Mouse (Mus musculus) MEL (cell line): ENCODE measurements around the gene Dbnl.

Experiments
- CTCF ChIP-seq, 3 experiments: IDR thresholded peaks in 2 of 3; conservative IDR thresholded peaks in 1 of 3; 2 replicates each; pipeline ENCODE4 v1.5.1; 2011 to 2012; ENCODE audit warnings: low read length in 3 of 3, low read depth in 2 of 3, mild to moderate bottlenecking in 2 of 3, improper control_type of control experiment in 1 of 3, inconsistent platforms in 1 of 3, mixed read lengths in 1 of 3, moderate library complexity in 1 of 3; ENCODE audit not compliant: control insufficient read depth in 1 of 3, insufficient read depth in 1 of 3, poor library complexity in 1 of 3, severe bottlenecking in 1 of 3
- E2F4 ChIP-seq: IDR thresholded peaks from 2 replicates; pipeline ENCODE4 v1.6.1; 2011; ENCODE audit warnings: low read depth, low read length, improper control_type of control experiment, borderline replicate concordance
- NRF1 ChIP-seq: IDR thresholded peaks from 2 replicates; pipeline ENCODE4 v1.6.1; 2014; ENCODE audit warnings: low read depth, mild to moderate bottlenecking, inconsistent platforms, low read length, improper control_type of control experiment, moderate library complexity; ENCODE audit not compliant: poor library complexity, insufficient read depth, severe bottlenecking
- POLR2A ChIP-seq, 2 experiments: IDR thresholded peaks; 2 replicates each; pipeline ENCODE4 v1.6.1; 2011 to 2012; ENCODE audit warnings: low read length in 2 of 2, mild to moderate bottlenecking in 2 of 2, control low read depth in 1 of 2, improper control_type of control experiment in 1 of 2, low read depth in 1 of 2, moderate library complexity in 1 of 2; ENCODE audit not compliant: control insufficient read depth in 1 of 2, insufficient read depth in 1 of 2, poor library complexity in 1 of 2
- SIN3A ChIP-seq: IDR thresholded peaks from 2 replicates; pipeline ENCODE4 v1.6.1; 2012; ENCODE audit warnings: low read length, improper control_type of control experiment, inconsistent platforms
- ZC3H11A ChIP-seq: IDR thresholded peaks from 2 replicates; pipeline ENCODE4 v1.6.1; 2012; ENCODE audit warnings: low read depth, mild to moderate bottlenecking, inconsistent platforms, low read length, improper control_type of control experiment

DNA sequence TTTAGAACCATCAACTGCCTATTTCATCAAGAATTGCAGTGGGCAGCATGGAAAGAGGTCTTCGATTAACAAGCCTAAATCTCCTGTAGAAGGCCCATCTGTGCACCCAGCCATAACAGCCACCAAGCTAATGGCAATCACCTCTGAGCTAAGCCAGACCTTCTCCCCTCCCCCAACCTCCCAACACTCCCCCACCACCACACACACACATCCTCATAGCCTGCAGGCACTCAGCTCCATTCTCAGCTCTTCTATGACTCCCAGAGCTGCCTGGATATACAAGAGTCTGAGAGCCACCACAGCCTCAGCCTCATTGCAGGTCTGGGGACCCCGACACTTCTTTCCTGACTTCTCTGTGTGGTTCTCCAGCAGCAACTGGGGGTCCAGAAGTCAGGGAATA lies 34.5 kb upstream of the Dbnl start:
- TF ChIP-seq E2F4 (no peak), ZC3H11A (no peak), POLR2A (IDR thresholded peaks at IDR 0.05; ENCODE audit: control insufficient read depth in 1 of 2, insufficient read depth in 1 of 2, low read depth in 1 of 2, low read length in 2 of 2, poor library complexity in 1 of 2) (no peak), NRF1 (no peak), CTCF (IDR thresholded peaks at IDR 0.05 in 2 of 3, conservative IDR thresholded peaks at IDR 0.05 in 1 of 3; ENCODE audit: control insufficient read depth in 1 of 3, insufficient read depth in 1 of 3, low read depth in 2 of 3, low read length in 3 of 3, poor library complexity in 1 of 3, severe bottlenecking in 1 of 3) (no peak), SIN3A (no peak)
